Mouse (Mus musculus): ENCODE measurements at regions not wholly inside any gene's neighbourhood (a gene's known extent, or its start where the extent isn't known, plus 50 kb on each side); places are given as distances from the start of the nearest gene placed in this dataset.

- intact Hi-C loops (cut with DNase I) = no loop called here
- DNase-seq (ENCODE audit: low spot score in 2 of 2) = no peak
These were observed 615.9 kb upstream of the Ccng1 start for GRCm38 (mm10) chr11:41370995-41371394.

- no peak for DNase-seq (ENCODE audit: low spot score in 2 of 2)
- intact Hi-C loops (cut with DNase I) = no loop called here
These were observed 586.0 kb upstream of the Ccng1 start for GRCm38 (mm10) chr11:41341107-41341506.

- DNase-seq (ENCODE audit: low spot score in 2 of 2) = no peak
- intact Hi-C loops (cut with DNase I) = no loop called here
These were observed 585.3 kb upstream of the Ccng1 start for GRCm38 (mm10) chr11:41340383-41340782.

- intact Hi-C loops (cut with DNase I) = loop anchor here (5.0 kb wide), 1 partner anchor 730 kb away; no protein-coding TSS in a partner anchor
- DNase-seq (ENCODE audit: low spot score in 2 of 2) = no peak
These were observed 582.0 kb upstream of the Ccng1 start for GRCm38 (mm10) chr11:41337134-41337533.

- peak in 1 of 2 experiments; percentile 11 for DNase-seq (ENCODE audit: low spot score in 2 of 2)
- intact Hi-C loops (cut with DNase I) = no loop called here
These were observed 578.6 kb upstream of the Ccng1 start for GRCm38 (mm10) chr11:41333689-41334088.

Data from left cerebral cortex, postnatal 14 days (tissue).